Mouse (Mus musculus) small intestine, adult 2 months (tissue): ENCODE data around the gene Spi1. TPM values are rescaled to one million over a fixed set of nuclear protein-coding genes. Genes with fewer than 3 reads are reported as not detected.

Source experiments
- H3K27ac ChIP-seq: fragments of 200-500 bp; 2 replicates; pipeline ENCODE4 v1.5.1; 2012; ENCODE audit warnings: low read depth, low read length, control low read depth, inconsistent platforms; ENCODE audit not compliant: insufficient read depth
- H3K27me3 ChIP-seq: fragments of 200-500 bp; 2 replicates; pipeline ENCODE4 v1.6.1; 2012; ENCODE audit warnings: mild to moderate bottlenecking, moderate library complexity, low read length, inconsistent platforms; ENCODE audit not compliant: control insufficient read depth, insufficient read depth
- H3K36me3 ChIP-seq: fragments of 200-500 bp; 2 replicates; pipeline ENCODE4 v1.6.1; 2012; ENCODE audit warnings: mild to moderate bottlenecking, low read length, control low read depth, inconsistent platforms; ENCODE audit not compliant: control insufficient read depth, insufficient read depth
- H3K4me1 ChIP-seq: fragments of 200-500 bp; 2 replicates; pipeline ENCODE4 v1.6.1; 2012; ENCODE audit warnings: low read length, inconsistent platforms, mixed read lengths; ENCODE audit not compliant: control insufficient read depth, insufficient read depth, insufficient read length
- H3K4me3 ChIP-seq: fragments of 200-500 bp; 2 replicates; pipeline ENCODE4 v1.5.1; 2012; ENCODE audit warnings: low read depth, mild to moderate bottlenecking, control low read depth, inconsistent platforms, low read length, moderate library complexity
- CTCF ChIP-seq: fragments of 200-500 bp; IDR thresholded peaks from 2 replicates; pipeline ENCODE4 v1.5.1; 2012; ENCODE audit warnings: low read depth, mild to moderate bottlenecking, control low read depth, inconsistent platforms, low read length, moderate library complexity, mixed read lengths; ENCODE audit not compliant: insufficient replicate concordance, insufficient read length; ENCODE audit errors: extremely low read depth
- POLR2A ChIP-seq: fragments of 200-500 bp; IDR thresholded peaks from 2 replicates; pipeline ENCODE4 v1.6.1; 2012; ENCODE audit warnings: low read depth, mild to moderate bottlenecking, control low read depth, inconsistent platforms, low read length, moderate library complexity
- WGBS: fragments of 180-500 bp; shearing (Covaris S2); methylation state at CpG from one replicate; pipeline ENCODE4 v1.1.7; 2018; 5-methylcytosine and 5-hydroxymethylcytosine counted together
- polyA plus RNA-seq: library from polyadenylated mRNA; depleted of rRNA; stranded (reverse); fragments of >200 nt; gene quantifications from 2 replicates; pipeline ENCODE4 v1.2.3, GENCODE M21; 2012

The Spi1 gene
- polyA plus RNA-seq, 1 experiment, result 28.8 TPM

- TF ChIP-seq POLR2A (no peak), CTCF (no peak)
- H3K27me3 ChIP-seq, result no peaks in the 10 kb centered on the region
- no peaks in the 10 kb centered on the region for H3K36me3 ChIP-seq
- 72% methylated on average over 5 of the region's 5 CpGs for WGBS
- no peak overlapping the region for H3K27ac ChIP-seq
- no peak overlapping the region for H3K4me3 ChIP-seq
- H3K4me1 ChIP-seq, result no peaks in the 10 kb centered on the region
Observed at GRCm38 (mm10) chr2:91128761-91129160, 46.6 kb downstream of the Spi1 start.

DNA sequence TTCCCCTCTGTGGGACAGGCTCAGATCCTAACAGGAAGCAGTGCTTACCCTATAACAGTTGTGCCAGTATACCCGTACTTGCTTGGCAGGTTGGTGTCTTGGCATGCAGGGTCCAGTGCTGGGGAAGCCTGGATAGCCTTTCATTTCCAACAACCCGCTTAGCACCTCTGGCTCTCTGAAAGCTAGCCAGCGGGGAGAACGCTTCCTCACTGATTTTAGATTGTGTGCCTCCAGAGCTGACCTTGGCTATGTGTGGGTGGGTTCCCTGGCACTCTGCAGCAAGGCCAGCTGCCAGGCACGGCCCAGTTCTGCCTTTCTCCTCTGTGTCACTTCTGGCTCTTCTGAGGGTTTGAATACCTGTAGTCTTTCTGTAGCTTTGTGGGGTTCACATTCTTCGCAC, 47.9 kb downstream of the Spi1 start:
- 80% methylated on average over 6 of the region's 6 CpGs for WGBS
- Histone ChIP-seq H3K4me3 (no peak overlapping the region), H3K4me1 (no peaks in the 10 kb centered on the region), H3K27me3 (no peaks in the 10 kb centered on the region), H3K36me3 (no peaks in the 10 kb centered on the region), H3K27ac (no peak overlapping the region)
- TF ChIP-seq CTCF, result no peak
- no peak for TF ChIP-seq POLR2A

DNA sequence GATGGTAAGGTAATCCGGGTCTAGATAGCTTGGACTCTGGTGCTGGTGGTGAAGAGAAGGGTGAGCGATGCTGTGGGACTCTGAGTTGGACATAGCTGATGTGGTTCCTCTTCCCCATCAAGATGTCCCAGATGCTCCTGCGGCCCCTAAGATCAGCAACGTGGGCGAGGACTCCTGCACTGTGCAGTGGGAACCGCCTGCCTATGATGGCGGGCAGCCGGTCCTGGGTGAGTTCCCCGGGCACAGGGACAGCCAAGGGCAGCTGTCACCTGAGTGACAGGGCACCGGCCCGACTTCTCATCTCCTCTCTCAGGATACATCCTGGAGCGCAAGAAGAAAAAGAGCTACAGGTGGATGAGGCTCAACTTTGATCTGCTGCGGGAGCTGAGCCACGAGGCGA, 49.1 kb downstream of the Spi1 start:
- no peaks in the 10 kb centered on the region for H3K27me3 ChIP-seq
- 86% methylated on average over 15 of the region's 15 CpGs for WGBS

DNA sequence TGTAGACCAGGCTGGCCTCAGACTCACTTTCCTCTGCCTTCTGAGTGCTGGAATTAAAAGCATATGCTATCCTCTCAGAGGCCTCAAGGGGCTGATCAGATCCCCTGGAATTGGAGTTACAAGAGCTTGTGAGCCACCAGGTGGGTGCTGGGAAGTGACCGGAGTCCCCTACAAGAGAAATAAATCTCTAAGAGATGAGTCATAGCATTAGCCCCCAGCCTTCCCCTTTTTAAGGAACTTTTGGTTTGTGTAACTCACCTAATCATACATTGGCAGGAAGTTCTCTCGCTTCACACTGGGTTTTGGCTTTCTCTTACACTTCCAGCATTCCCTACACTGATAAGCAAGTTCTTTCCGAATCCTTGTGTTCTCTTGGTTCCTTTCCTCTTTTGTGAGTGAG, 49.8 kb downstream of the Spi1 start:
- 57% methylated on average over 3 of the region's 3 CpGs for WGBS
- H3K27ac ChIP-seq, result no peak overlapping the region
- no peaks in the 10 kb centered on the region for H3K27me3 ChIP-seq
- H3K4me1 ChIP-seq, result no peaks in the 10 kb centered on the region
- no peak overlapping the region for H3K4me3 ChIP-seq
- TF ChIP-seq CTCF, result no peak
- H3K36me3 ChIP-seq, result no peaks in the 10 kb centered on the region

More for the DNA sequence above, 49.1 kb downstream of the Spi1 start:
- H3K4me3 ChIP-seq, result no peak overlapping the region
- no peaks in the 10 kb centered on the region for H3K4me1 ChIP-seq
- H3K27ac ChIP-seq, result no peak overlapping the region
- TF ChIP-seq POLR2A (no peak), CTCF (no peak)
- H3K36me3 ChIP-seq, result no peaks in the 10 kb centered on the region

DNA sequence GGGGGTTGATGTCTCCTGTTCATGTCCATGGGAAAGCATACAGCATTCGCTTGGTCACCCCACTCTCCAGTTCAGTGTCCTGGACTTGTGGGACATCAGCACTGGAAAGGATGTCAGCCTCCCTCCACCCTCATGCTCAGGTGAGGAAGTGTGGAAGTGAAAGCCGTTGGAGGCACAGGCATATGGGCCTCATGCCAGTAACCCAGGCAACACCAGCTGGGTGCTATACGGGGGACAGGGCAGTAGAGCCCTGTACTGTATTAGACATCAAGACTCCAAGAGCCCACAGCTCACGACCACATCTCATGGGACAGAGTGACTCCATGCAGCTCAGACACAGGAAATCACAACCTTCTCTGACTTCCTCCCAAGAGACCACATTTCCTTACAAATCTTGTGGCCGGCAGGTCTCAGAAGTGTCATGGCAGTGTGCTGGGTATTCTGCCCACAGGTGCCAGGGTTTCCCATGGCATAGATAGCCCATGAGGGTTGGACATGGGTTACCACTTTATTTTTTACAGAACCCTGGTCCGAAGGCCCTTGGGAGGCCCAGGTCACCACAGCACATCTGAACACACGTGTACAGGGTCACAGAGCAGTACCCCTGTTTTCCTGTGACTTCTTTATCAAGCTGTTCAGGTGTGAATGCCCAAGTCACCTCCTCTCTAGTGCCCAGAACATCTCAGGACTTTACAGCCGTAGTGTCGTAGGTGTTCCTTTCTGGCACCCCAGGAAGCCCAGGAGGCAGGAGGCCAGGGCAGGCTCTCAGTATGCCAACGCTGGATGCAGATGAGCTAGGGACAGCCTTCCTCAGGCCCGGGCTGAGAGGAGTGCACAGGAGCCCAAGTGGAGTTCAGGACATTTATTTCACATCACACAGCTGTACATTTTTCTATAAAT, 54.6 kb downstream of the Spi1 start:
- no peaks in the 10 kb centered on the region for H3K27me3 ChIP-seq
- 72% methylated on average over 11 of the region's 11 CpGs for whole genome bisulfite sequencing
- H3K4me1 ChIP-seq, result no peaks in the 10 kb centered on the region
- H3K36me3 ChIP-seq, result peaks cover 24% of the 10 kb centered on the region
- no peak overlapping the region for H3K4me3 ChIP-seq
- TF ChIP-seq CTCF, result no peak
- no peak for TF ChIP-seq POLR2A
- no peak overlapping the region for H3K27ac ChIP-seq

DNA sequence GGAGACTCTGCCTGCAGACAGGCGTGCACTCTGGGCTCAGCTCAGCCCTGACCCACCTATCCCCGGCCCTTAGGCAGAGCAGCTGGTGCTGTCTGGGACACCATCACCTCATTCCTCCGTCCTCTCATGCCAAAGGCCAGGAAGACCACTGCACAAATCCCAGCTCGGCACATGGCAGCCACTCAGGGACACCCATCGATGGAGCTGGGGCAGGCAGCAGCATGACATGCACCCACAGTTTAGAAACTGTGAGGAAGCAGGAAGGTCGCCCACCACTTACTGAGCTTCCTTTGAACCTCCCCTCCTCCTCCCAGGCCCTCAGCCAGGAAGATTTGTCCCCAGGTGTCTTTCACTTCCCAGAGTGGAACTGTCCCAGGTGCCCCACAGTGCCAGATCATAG, 55.3 kb downstream of the Spi1 start:
- WGBS, result 80% methylated on average over 6 of the region's 6 CpGs
- Histone ChIP-seq H3K4me3 (no peak overlapping the region), H3K27me3 (no peaks in the 10 kb centered on the region), H3K36me3 (peaks cover 31% of the 10 kb centered on the region), H3K27ac (no peak overlapping the region), H3K4me1 (no peaks in the 10 kb centered on the region)
- TF ChIP-seq POLR2A, result no peak
- no peak for TF ChIP-seq CTCF

- 73% methylated on average over 5 of the region's 5 CpGs for WGBS
- no peaks in the 10 kb centered on the region for H3K4me1 ChIP-seq
- H3K36me3 ChIP-seq, result peaks cover 43% of the 10 kb centered on the region
- TF ChIP-seq CTCF (no peak), POLR2A (no peak)
- no peak overlapping the region for H3K4me3 ChIP-seq
- no peak overlapping the region for H3K27ac ChIP-seq
- H3K27me3 ChIP-seq, result no peaks in the 10 kb centered on the region
Observed at GRCm38 (mm10) chr2:91139311-91139710, 57.1 kb downstream of the Spi1 start.
